Mouse (Mus musculus) forebrain, embryonic 16.5 days (tissue): ENCODE results near the gene Sf3a1. TPM values are rescaled to one million over a fixed set of nuclear protein-coding genes. Genes with fewer than 3 reads are reported as not detected.

Experiments used
- ATAC-seq: fragments of 200-750 bp; cut with Nextera tagmentation; 2 replicates; pipeline ENCODE4 v1.8.0; 2017; ENCODE audit warnings: mild to moderate bottlenecking, moderate library complexity
- H3K27ac ChIP-seq: fragments of 300-500 bp; sonication (generic); 2 replicates; pipeline ENCODE4 v1.5.1; 2014; ENCODE audit warnings: low read length, control low read depth
- H3K27me3 ChIP-seq: fragments of 300-500 bp; sonication (generic); replicated peaks from 2 replicates; pipeline ENCODE4 v1.6.1; 2014; ENCODE audit warnings: low read length; ENCODE audit not compliant: control insufficient read depth, insufficient read depth
- H3K36me3 ChIP-seq: fragments of 300-500 bp; sonication (generic); 2 replicates; pipeline ENCODE4 v1.6.1; 2014; ENCODE audit not compliant: control insufficient read depth, insufficient read depth
- H3K4me1 ChIP-seq: fragments of 300-500 bp; sonication (generic); replicated peaks from 2 replicates; pipeline ENCODE4 v1.6.1; 2014; ENCODE audit warnings: low read length; ENCODE audit not compliant: control insufficient read depth, insufficient read depth
- H3K4me2 ChIP-seq: fragments of 300-500 bp; sonication (generic); 2 replicates; pipeline ENCODE4 v1.6.1; 2014; ENCODE audit warnings: mild to moderate bottlenecking, low read length, control low read depth
- H3K4me3 ChIP-seq: fragments of 300-500 bp; sonication (generic); replicated peaks from 2 replicates; pipeline ENCODE4 v1.5.1; 2014; ENCODE audit warnings: mild to moderate bottlenecking, low read length, control low read depth
- H3K9ac ChIP-seq: fragments of 300-500 bp; sonication (generic); replicated peaks from 2 replicates; pipeline ENCODE4 v1.6.1; 2014; ENCODE audit warnings: low read depth, low read length, control low read depth
- H3K9me3 ChIP-seq: fragments of 300-500 bp; sonication (generic); 2 replicates; pipeline ENCODE4 v1.6.1; 2016; ENCODE audit warnings: low read length; ENCODE audit not compliant: control insufficient read depth
- WGBS: fragments of 180-500 bp; shearing (Covaris S2); extraction: QIAGEN DNeasy Blood & Tissue Kit; methylation state at CpG from one replicate; pipeline ENCODE4 v1.1.7; 2014; 5-methylcytosine and 5-hydroxymethylcytosine counted together
- polyA plus RNA-seq: library from polyadenylated mRNA; unstranded; fragments of >200 nt; fragmentation: Nextera tagmentation; extraction: Ambion mirVana; gene quantifications from 2 replicates; pipeline ENCODE4 v1.2.1, GENCODE M21; 2015

Gene Sf3a1
- polyA plus RNA-seq, 1 experiment from 2014 or later: 60.6 TPM

GRCm38 (mm10) chr11:4134400-4134799 lies 25.8 kb upstream of the Sf3a1 start:
- Histone ChIP-seq H3K27me3 (no peaks in the 10 kb centered on the region), H3K9ac (no peak overlapping the region; the same call in none of the 2 replicates), H3K4me1 (peaks cover 22% of the 10 kb centered on the region), H3K9me3 (no peaks in the 10 kb centered on the region), H3K36me3 (no peaks in the 10 kb centered on the region), H3K4me3 (no peak overlapping the region; the same call in 1 of the 2 replicates), H3K4me2 (no peak overlapping the region; the same call in 1 of the 2 replicates), H3K27ac (no peak overlapping the region)
- ATAC-seq: peak; percentile 34
- 63% methylated on average over 6 of the region's 6 CpGs for WGBS

GRCm38 (mm10) chr11:4134986-4135935 lies 24.9 kb upstream of the Sf3a1 start, which contains the start of gene Rnf215:
Gene Rnf215, plus strand, starts transcription at chr11:4135202.
- Histone ChIP-seq H3K4me1 (peaks cover 22% of the 10 kb centered on the region), H3K27me3 (no peaks in the 10 kb centered on the region), H3K4me2 (peak within 1 kb of the TSS; percentile 90), H3K27ac (peak within 1 kb of the TSS; percentile 85), H3K9me3 (no peaks in the 10 kb centered on the region), H3K4me3 (peak within 1 kb of the TSS; percentile 93), H3K9ac (peak within 1 kb of the TSS; percentile 94), H3K36me3 (no peaks in the 10 kb centered on the region)
- peak; percentile 84 for ATAC-seq
- WGBS: under 1% methylated on average over 65 of the region's 66 CpGs

GRCm38 (mm10) chr11:4138964-4139363 lies 21.2 kb upstream of the Sf3a1 start:
- Histone ChIP-seq H3K36me3 (peaks cover 10% of the 10 kb centered on the region), H3K9me3 (no peaks in the 10 kb centered on the region), H3K4me3 (no peak overlapping the region), H3K27me3 (no peaks in the 10 kb centered on the region), H3K4me2 (no peak overlapping the region), H3K27ac (no peak overlapping the region), H3K9ac (no peak overlapping the region), H3K4me1 (peaks cover 22% of the 10 kb centered on the region)
- WGBS: 80% methylated on average over 2 of the region's 2 CpGs
- ATAC-seq: no peak

GRCm38 (mm10) chr11:4141505-4141904 lies 18.6 kb upstream of the Sf3a1 start:
- Histone ChIP-seq H3K9me3 (no peaks in the 10 kb centered on the region), H3K4me2 (no peak overlapping the region)

GRCm38 (mm10) chr11:4142352-4142751 lies 17.8 kb upstream of the Sf3a1 start:
- no peak for ATAC-seq
- Histone ChIP-seq H3K4me1 (peaks cover under 1% of the 10 kb centered on the region; the same call in 1 of the 2 replicates), H3K36me3 (peaks cover 10% of the 10 kb centered on the region), H3K27me3 (no peaks in the 10 kb centered on the region), H3K9me3 (no peaks in the 10 kb centered on the region), H3K4me3 (no peak overlapping the region), H3K9ac (no peak overlapping the region), H3K27ac (no peak overlapping the region), H3K4me2 (no peak overlapping the region)
- 91% methylated on average over 4 of the region's 4 CpGs for WGBS

More at GRCm38 (mm10) chr11:4141505-4141904, 18.6 kb upstream of the Sf3a1 start:
- no peaks in the 10 kb centered on the region for H3K27me3 ChIP-seq
- no peak overlapping the region for H3K27ac ChIP-seq
- no peak overlapping the region for H3K4me3 ChIP-seq
- peaks cover 10% of the 10 kb centered on the region for H3K36me3 ChIP-seq
- H3K9ac ChIP-seq: no peak overlapping the region
- peaks cover 9% of the 10 kb centered on the region for H3K4me1 ChIP-seq
- no peak for ATAC-seq

- Histone ChIP-seq H3K4me3 (no peak overlapping the region), H3K9me3 (no peaks in the 10 kb centered on the region), H3K36me3 (peaks cover 10% of the 10 kb centered on the region), H3K4me2 (no peak overlapping the region), H3K4me1 (no peaks in the 10 kb centered on the region), H3K27me3 (no peaks in the 10 kb centered on the region), H3K9ac (no peak overlapping the region), H3K27ac (no peak overlapping the region)
- ATAC-seq: peak; percentile 38; the same call in 1 of the 2 replicates
- WGBS: 87% methylated on average over 21 of the region's 21 CpGs
Measured at GRCm38 (mm10) chr11:4143281-4144062, 16.7 kb upstream of the Sf3a1 start.

GRCm38 (mm10) chr11:4146381-4146780 lies 13.8 kb upstream of the Sf3a1 start:
- H3K9me3 ChIP-seq: no peaks in the 10 kb centered on the region
- H3K27ac ChIP-seq: no peak overlapping the region
- H3K4me3 ChIP-seq: no peak overlapping the region
- no peaks in the 10 kb centered on the region for H3K27me3 ChIP-seq
- WGBS: 69% methylated on average over 6 of the region's 6 CpGs
- H3K36me3 ChIP-seq: peaks cover 5% of the 10 kb centered on the region
- H3K9ac ChIP-seq: no peak overlapping the region
- no peak overlapping the region for H3K4me2 ChIP-seq
- no peak for ATAC-seq
- no peaks in the 10 kb centered on the region for H3K4me1 ChIP-seq

- H3K4me3 ChIP-seq: no peak overlapping the region
- no peaks in the 10 kb centered on the region for H3K27me3 ChIP-seq
- no peak overlapping the region for H3K4me2 ChIP-seq
- peaks cover 3% of the 10 kb centered on the region for H3K36me3 ChIP-seq
- no peak for ATAC-seq
- H3K9me3 ChIP-seq: no peaks in the 10 kb centered on the region
- H3K4me1 ChIP-seq: no peaks in the 10 kb centered on the region
- no peak overlapping the region for H3K27ac ChIP-seq
- no peak overlapping the region for H3K9ac ChIP-seq
- WGBS: 82% methylated on average over 10 of the region's 10 CpGs
Measured at GRCm38 (mm10) chr11:4147098-4147497, 13.1 kb upstream of the Sf3a1 start.

- 91% methylated on average over 5 of the region's 5 CpGs for WGBS
- H3K9me3 ChIP-seq: no peaks in the 10 kb centered on the region
- H3K4me3 ChIP-seq: no peak overlapping the region
- H3K4me2 ChIP-seq: no peak overlapping the region
- no peaks in the 10 kb centered on the region; the same call in 1 of the 2 replicates for H3K36me3 ChIP-seq
- no peaks in the 10 kb centered on the region for H3K27me3 ChIP-seq
- no peak overlapping the region for H3K27ac ChIP-seq
- ATAC-seq: no peak
- no peaks in the 10 kb centered on the region for H3K4me1 ChIP-seq
- no peak overlapping the region for H3K9ac ChIP-seq
Measured at GRCm38 (mm10) chr11:4148120-4148519, 12.0 kb upstream of the Sf3a1 start.
